Mouse (Mus musculus) forebrain, postnatal 0 days (tissue): ENCODE results near the gene Spdye4c. TPM values are rescaled to one million over a fixed set of nuclear protein-coding genes. Genes with fewer than 3 reads are reported as not detected.

ENCODE experiments used
- ATAC-seq: fragments of 200-750 bp; cut with Nextera tagmentation; 2 replicates; pipeline ENCODE4 v1.8.0; 2017; ENCODE audit warnings: mild to moderate bottlenecking, moderate library complexity
- DNase-seq: peaks from one replicate; pipeline ENCODE4 v3.0.0-alpha.2; 2015
- H3K27ac ChIP-seq: fragments of 300-500 bp; sonication (generic); 2 replicates; pipeline ENCODE4 v1.5.1; 2014; ENCODE audit warnings: low read depth, mild to moderate bottlenecking, antibody characterized with exemption, low read length, moderate library complexity, mixed read lengths
- H3K27me3 ChIP-seq: fragments of 300-500 bp; sonication (generic); 2 replicates; pipeline ENCODE4 v1.6.1; 2014; ENCODE audit warnings: mild to moderate bottlenecking, low read length, mixed read lengths; ENCODE audit not compliant: insufficient read depth
- H3K36me3 ChIP-seq: fragments of 300-500 bp; sonication (generic); 2 replicates; pipeline ENCODE4 v1.6.1; 2014; ENCODE audit warnings: mild to moderate bottlenecking, moderate library complexity; ENCODE audit not compliant: insufficient read depth
- H3K4me1 ChIP-seq: fragments of 300-500 bp; sonication (generic); 2 replicates; pipeline ENCODE4 v1.6.1; 2014; ENCODE audit warnings: antibody characterized with exemption; ENCODE audit not compliant: insufficient read depth
- H3K4me2 ChIP-seq: fragments of 300-500 bp; sonication (generic); 2 replicates; pipeline ENCODE4 v1.6.1; 2014; ENCODE audit warnings: low read depth, mild to moderate bottlenecking, moderate library complexity
- H3K4me3 ChIP-seq: fragments of 300-500 bp; sonication (generic); 2 replicates; pipeline ENCODE4 v1.5.1; 2014; ENCODE audit warnings: low read depth, low read length, mixed read lengths
- H3K9ac ChIP-seq: fragments of 300-500 bp; sonication (generic); 2 replicates; pipeline ENCODE4 v1.6.1; 2014; ENCODE audit warnings: mild to moderate bottlenecking
- H3K9me3 ChIP-seq: fragments of 300-500 bp; sonication (generic); 2 replicates; pipeline ENCODE4 v1.6.1; 2016; ENCODE audit warnings: low read length
- CTCF ChIP-seq: sonication (generic); IDR thresholded peaks from 2 replicates; pipeline ENCODE4 v1.5.1; 2016; ENCODE audit warnings: antibody characterized with exemption, control low read depth, low read depth
- WGBS: fragments of 180-500 bp; shearing (Covaris S2); extraction: QIAGEN DNeasy Blood & Tissue Kit; methylation state at CpG from one replicate; pipeline ENCODE4 v1.1.7; 2014; 5-methylcytosine and 5-hydroxymethylcytosine counted together
- polyA plus RNA-seq: library from polyadenylated mRNA; unstranded; fragments of >200 nt; fragmentation: Nextera tagmentation; extraction: Ambion mirVana; gene quantifications from 2 replicates; pipeline ENCODE4 v1.2.1, GENCODE M21; 2015
- total RNA-seq: library from RNA; depleted of rRNA; stranded (reverse); fragments of >200 nt; gene quantifications from 2 replicates; pipeline ENCODE4 v1.2.3, GENCODE M21; 2014; rRNA removed

Gene Spdye4c
- total RNA-seq (not detected in 2 replicates), polyA plus RNA-seq (not detected in 2 replicates)

GRCm38 (mm10) chr2:128590909-128591308 is at the start of gene Spdye4c:
Gene Spdye4c (plus strand): TSS chr2:128591209.
- Histone ChIP-seq H3K9ac (no peak within 1 kb of the TSS), H3K27me3 (no peaks in the 10 kb centered on the region), H3K27ac (no peak within 1 kb of the TSS), H3K4me3 (no peak within 1 kb of the TSS), H3K4me2 (no peak within 1 kb of the TSS), H3K36me3 (no peaks in the 10 kb centered on the region), H3K9me3 (no peaks in the 10 kb centered on the region), H3K4me1 (no peaks in the 10 kb centered on the region)
- DNase-seq (no peak), ATAC-seq (no peak)
- TF ChIP-seq CTCF = no peak
- 92% methylated on average over 3 of the region's 3 CpGs for WGBS

GRCm38 (mm10) chr2:128543495-128543894 is 47.5 kb upstream of the Spdye4c start:
- 82% methylated on average over 8 of the region's 8 CpGs for WGBS

GRCm38 (mm10) chr2:128544421-128545137 is 46.4 kb upstream of the Spdye4c start:
- DNase-seq = peak; percentile 23
- Histone ChIP-seq H3K36me3 (no peaks in the 10 kb centered on the region), H3K27me3 (no peaks in the 10 kb centered on the region), H3K27ac (no peak overlapping the region), H3K4me1 (no peaks in the 10 kb centered on the region), H3K4me2 (no peak overlapping the region), H3K4me3 (no peak overlapping the region), H3K9me3 (no peaks in the 10 kb centered on the region), H3K9ac (no peak overlapping the region)
- TF ChIP-seq CTCF = peak; percentile 55
- 0 out of 2 replicates have a peak, but pooled peaks have one; percentile 12 for ATAC-seq
- WGBS = 33% methylated on average over 5 of the region's 5 CpGs

More at GRCm38 (mm10) chr2:128543495-128543894, 47.5 kb upstream of the Spdye4c start:
- Histone ChIP-seq H3K9ac (no peak overlapping the region), H3K27ac (no peak overlapping the region), H3K4me1 (no peaks in the 10 kb centered on the region), H3K27me3 (no peaks in the 10 kb centered on the region), H3K36me3 (no peaks in the 10 kb centered on the region), H3K4me2 (no peak overlapping the region), H3K4me3 (no peak overlapping the region), H3K9me3 (no peaks in the 10 kb centered on the region)
- no peak for TF ChIP-seq CTCF
- DNase-seq = no peak
- ATAC-seq = no peak

GRCm38 (mm10) chr2:128545447-128545846 is 45.6 kb upstream of the Spdye4c start:
- Histone ChIP-seq H3K9ac (no peak overlapping the region), H3K4me1 (no peaks in the 10 kb centered on the region), H3K27me3 (no peaks in the 10 kb centered on the region), H3K27ac (no peak overlapping the region), H3K9me3 (no peaks in the 10 kb centered on the region), H3K4me3 (no peak overlapping the region), H3K4me2 (no peak overlapping the region), H3K36me3 (no peaks in the 10 kb centered on the region)
- 63% methylated on average over 7 of the region's 7 CpGs for WGBS
- no peak for TF ChIP-seq CTCF
- no peak for DNase-seq
- no peak for ATAC-seq

- Histone ChIP-seq H3K4me3 (no peak overlapping the region), H3K9ac (no peak overlapping the region), H3K4me2 (no peak overlapping the region), H3K27ac (no peak overlapping the region), H3K4me1 (no peaks in the 10 kb centered on the region), H3K36me3 (no peaks in the 10 kb centered on the region), H3K27me3 (no peaks in the 10 kb centered on the region), H3K9me3 (no peaks in the 10 kb centered on the region)
- WGBS = 83% methylated on average over 10 of the region's 10 CpGs
- DNase-seq (no peak), ATAC-seq (no peak)
- no peak for TF ChIP-seq CTCF
Observed at GRCm38 (mm10) chr2:128547079-128547478, 43.9 kb upstream of the Spdye4c start.

- no peaks in the 10 kb centered on the region for H3K36me3 ChIP-seq
- H3K9ac ChIP-seq = no peak overlapping the region
- no peaks in the 10 kb centered on the region for H3K9me3 ChIP-seq
- H3K27ac ChIP-seq = no peak overlapping the region
- 48% methylated on average over 2 of the region's 2 CpGs for WGBS
- H3K27me3 ChIP-seq = no peaks in the 10 kb centered on the region
- DNase-seq (no peak), ATAC-seq (no peak)
- no peaks in the 10 kb centered on the region for H3K4me1 ChIP-seq
- H3K4me2 ChIP-seq = no peak overlapping the region
- no peak for TF ChIP-seq CTCF
- H3K4me3 ChIP-seq = no peak overlapping the region
Observed at GRCm38 (mm10) chr2:128548262-128548661, 42.7 kb upstream of the Spdye4c start.

GRCm38 (mm10) chr2:128549561-128549960 is 41.4 kb upstream of the Spdye4c start:
- no peak overlapping the region for H3K4me2 ChIP-seq
- H3K4me3 ChIP-seq = no peak overlapping the region
- no peak for TF ChIP-seq CTCF
- H3K9ac ChIP-seq = no peak overlapping the region
- WGBS = 62% methylated on average over 7 of the region's 7 CpGs
- DNase-seq (no peak), ATAC-seq (no peak)
- no peak overlapping the region for H3K27ac ChIP-seq
- H3K4me1 ChIP-seq = no peaks in the 10 kb centered on the region
- no peaks in the 10 kb centered on the region for H3K27me3 ChIP-seq
- H3K9me3 ChIP-seq = no peaks in the 10 kb centered on the region
- no peaks in the 10 kb centered on the region for H3K36me3 ChIP-seq
